Mouse (Mus musculus) liver, embryonic 12.5 days (tissue): ENCODE measurements around the gene Stradb. TPM values are rescaled to one million over a fixed set of nuclear protein-coding genes. Genes with fewer than 3 reads are reported as not detected.
"Not testable (repeated sequence)": the region's sequence is repeated elsewhere in the genome, so short reads cannot be mapped to it uniquely, and the experiment has no call there.

ENCODE experiments used
- ATAC-seq: fragments of 200-750 bp; cut with Nextera tagmentation; 2 replicates; pipeline ENCODE4 v1.8.0; 2017; ENCODE audit warnings: moderate number of reproducible peaks, mild to moderate bottlenecking, moderate library complexity
- H3K27ac ChIP-seq: fragments of 300-500 bp; sonication (generic); 2 replicates; pipeline ENCODE4 v1.5.1; 2016; ENCODE audit warnings: mild to moderate bottlenecking
- H3K27me3 ChIP-seq: fragments of 300-500 bp; sonication (generic); replicated peaks from 2 replicates; pipeline ENCODE4 v1.6.1; 2016; ENCODE audit warnings: mild to moderate bottlenecking, moderate library complexity
- H3K36me3 ChIP-seq: fragments of 300-500 bp; sonication (generic); 2 replicates; pipeline ENCODE4 v1.6.1; 2016; ENCODE audit warnings: mild to moderate bottlenecking, moderate library complexity
- H3K4me1 ChIP-seq: fragments of 300-500 bp; sonication (generic); 2 replicates; pipeline ENCODE4 v1.6.1; 2016
- H3K4me2 ChIP-seq: fragments of 300-500 bp; sonication (generic); 2 replicates; pipeline ENCODE4 v1.6.1; 2016; ENCODE audit warnings: mild to moderate bottlenecking, moderate library complexity
- H3K4me3 ChIP-seq: fragments of 300-500 bp; sonication (generic); 2 replicates; pipeline ENCODE4 v1.5.1; 2016; ENCODE audit warnings: mild to moderate bottlenecking, moderate library complexity
- H3K9ac ChIP-seq: fragments of 300-500 bp; sonication (generic); 2 replicates; pipeline ENCODE4 v1.6.1; 2016; ENCODE audit warnings: mild to moderate bottlenecking, moderate library complexity
- H3K9me3 ChIP-seq: fragments of 300-500 bp; sonication (generic); replicated peaks from 2 replicates; pipeline ENCODE4 v1.6.1; 2016; ENCODE audit warnings: mild to moderate bottlenecking, moderate library complexity
- WGBS: fragments of 180-500 bp; shearing (Covaris S2); methylation state at CpG from one replicate; pipeline ENCODE4 v1.1.7; 2016; ENCODE audit not compliant: insufficient replicate concordance; 5-methylcytosine and 5-hydroxymethylcytosine counted together
- polyA plus RNA-seq: library from polyadenylated mRNA; unstranded; fragments of >200 nt; fragmentation: Nextera tagmentation; extraction: Ambion mirVana; gene quantifications from 2 replicates; pipeline ENCODE4 v1.2.1, GENCODE M21; 2016

Stradb gene
- polyA plus RNA-seq, 1 experiment from 2014 or later = 37.5 TPM

DNA sequence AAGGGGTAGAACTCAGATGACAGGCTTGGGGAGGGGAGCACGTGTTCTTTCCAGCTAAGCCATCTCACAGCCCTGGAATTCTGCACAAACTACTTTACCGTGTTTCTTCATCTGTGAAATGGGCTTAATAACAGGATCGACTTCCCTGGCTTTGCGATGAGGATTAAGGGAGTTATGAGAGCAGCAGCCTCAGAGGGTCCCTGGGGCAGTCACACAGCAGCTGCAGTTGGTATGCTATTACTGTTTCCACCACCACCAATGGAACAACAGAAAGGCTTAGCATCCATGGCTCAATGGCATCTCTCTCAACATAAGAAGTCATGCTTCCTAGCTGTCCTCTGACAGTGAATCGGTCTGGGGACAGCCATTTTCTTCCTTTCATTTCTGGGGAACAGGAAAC is 20.8 kb upstream of the Stradb start:
- Histone ChIP-seq H3K4me3 (no peak overlapping the region), H3K4me2 (peak overlapping the region; percentile 70), H3K27ac (peak overlapping the region; percentile 96), H3K27me3 (no peaks in the 10 kb centered on the region), H3K9ac (peak overlapping the region; percentile 69), H3K36me3 (peaks cover 26% of the 10 kb centered on the region), H3K4me1 (peaks cover 90% of the 10 kb centered on the region), H3K9me3 (no peaks in the 10 kb centered on the region)
- ATAC-seq = no peak
- WGBS = 79% methylated on average over 5 of the region's 5 CpGs

DNA sequence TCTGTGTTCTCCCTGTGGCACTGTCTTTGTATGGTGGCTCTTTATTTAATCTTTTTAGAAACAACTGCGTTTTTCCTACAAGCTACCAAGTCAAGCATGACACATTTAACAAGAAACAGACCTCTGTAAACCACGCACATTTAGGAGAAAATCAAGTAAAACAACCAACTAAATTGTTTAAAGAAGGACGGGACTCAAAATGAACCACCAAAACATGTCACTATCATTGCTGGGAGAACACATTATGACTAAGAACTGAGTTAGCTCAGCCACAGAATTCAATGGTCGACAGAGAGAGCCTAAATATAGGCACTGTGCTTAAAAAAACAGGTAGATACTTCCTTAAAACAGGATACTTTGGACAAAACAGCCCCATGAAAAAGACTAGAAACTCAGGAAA is 20.3 kb upstream of the Stradb start:
- ATAC-seq = no peak
- Histone ChIP-seq H3K27ac (peak overlapping the region; percentile 96), H3K27me3 (no peaks in the 10 kb centered on the region), H3K9me3 (no peaks in the 10 kb centered on the region), H3K4me1 (peaks cover 90% of the 10 kb centered on the region), H3K4me3 (peak overlapping the region; percentile 55; the same call in 1 of the 2 replicates), H3K4me2 (peak overlapping the region; percentile 70), H3K9ac (peak overlapping the region; percentile 69), H3K36me3 (peaks cover 24% of the 10 kb centered on the region)
- 44% methylated on average over 4 of the region's 4 CpGs for WGBS

DNA sequence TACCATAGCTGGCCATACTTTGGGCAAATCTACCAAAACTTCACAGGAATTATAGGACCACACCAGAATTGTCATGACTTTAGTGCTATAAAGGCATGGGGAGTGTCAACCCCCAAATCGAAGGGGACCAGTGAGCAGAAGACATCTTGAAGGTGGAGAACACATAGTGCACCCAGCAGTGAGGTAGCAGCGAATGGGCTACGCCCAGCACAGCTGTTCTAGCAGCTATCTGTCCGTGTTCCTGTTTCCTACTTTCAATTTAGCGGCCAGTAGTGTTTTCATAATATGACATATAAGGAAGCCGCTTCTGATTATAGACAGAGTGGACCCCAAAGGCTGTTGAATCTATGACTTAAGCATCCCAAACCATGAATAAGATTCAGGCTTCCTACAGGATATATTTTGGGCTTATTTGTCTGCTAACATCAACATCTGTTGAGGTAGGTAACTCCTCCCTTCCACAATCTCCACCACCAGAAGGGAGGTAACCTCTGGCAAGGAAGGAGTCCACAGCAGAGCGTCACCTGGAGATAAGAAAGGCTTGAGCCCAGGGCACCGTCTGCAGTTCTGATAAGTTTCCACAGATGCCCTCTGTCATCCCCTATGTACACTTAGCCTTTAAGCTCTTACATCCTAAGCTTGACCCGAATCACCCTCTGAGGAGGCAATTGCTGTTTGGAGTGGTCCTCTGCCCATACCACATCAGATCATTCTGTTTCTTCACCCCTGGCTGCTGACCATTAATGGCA is 19.5 kb upstream of the Stradb start:
- ATAC-seq = peak; percentile 97
- peaks cover 90% of the 10 kb centered on the region for H3K4me1 ChIP-seq
- H3K9me3 ChIP-seq = no peaks in the 10 kb centered on the region
- H3K36me3 ChIP-seq = peaks cover 31% of the 10 kb centered on the region
- peak overlapping the region; percentile 96 for H3K27ac ChIP-seq
- peak overlapping the region; percentile 70 for H3K4me2 ChIP-seq
- WGBS = 13% methylated on average over 9 of the region's 9 CpGs
- no peaks in the 10 kb centered on the region for H3K27me3 ChIP-seq
- H3K4me3 ChIP-seq = peak overlapping the region; percentile 55
- H3K9ac ChIP-seq = peak overlapping the region; percentile 72

DNA sequence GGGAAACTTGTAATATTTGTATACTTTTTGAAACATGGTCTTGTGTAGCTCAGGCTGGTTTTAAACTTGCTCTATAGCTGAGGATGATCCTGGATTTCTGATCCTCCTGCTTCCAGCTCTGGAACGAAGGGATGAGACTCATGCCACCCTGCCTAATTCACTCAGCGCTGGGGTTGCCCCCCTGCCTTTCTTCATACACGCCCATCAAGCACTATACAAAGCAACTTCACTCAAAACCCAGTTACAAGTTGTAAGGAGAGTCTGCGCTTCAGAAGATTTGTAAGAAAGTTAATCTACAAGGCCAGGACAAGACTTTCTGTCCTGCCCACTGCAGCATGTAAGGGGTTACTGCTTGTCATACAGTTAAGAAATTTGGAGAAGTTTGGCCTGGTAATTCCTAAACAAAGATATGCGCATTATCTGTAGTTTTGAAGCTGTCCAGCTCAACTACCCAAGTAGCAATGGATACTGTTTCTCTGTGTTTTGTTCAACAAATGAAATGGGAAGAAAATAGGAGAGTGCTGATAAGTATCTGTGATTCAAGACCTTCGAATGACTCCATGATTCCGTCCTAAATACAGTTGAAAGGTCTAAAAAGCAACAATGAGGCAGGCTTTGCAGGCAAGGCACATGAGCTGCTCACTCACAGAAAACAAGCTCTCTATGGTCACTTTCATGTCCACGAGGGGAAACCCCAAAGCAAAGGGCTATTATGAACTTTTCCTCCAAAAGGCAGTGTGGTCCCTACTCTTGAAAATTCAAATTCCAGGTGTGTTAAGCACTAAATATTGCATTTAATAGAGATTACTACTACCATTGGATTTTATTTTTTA is 18.5 kb upstream of the Stradb start:
- Histone ChIP-seq H3K4me2 (peak overlapping the region; percentile 70), H3K9me3 (no peaks in the 10 kb centered on the region), H3K4me1 (peaks cover 94% of the 10 kb centered on the region), H3K27me3 (no peaks in the 10 kb centered on the region), H3K4me3 (peak overlapping the region; percentile 55), H3K36me3 (peaks cover 34% of the 10 kb centered on the region), H3K27ac (peak overlapping the region; percentile 96), H3K9ac (peak overlapping the region; percentile 72)
- no peak for ATAC-seq
- WGBS = 37% methylated on average over 8 of the region's 8 CpGs

DNA sequence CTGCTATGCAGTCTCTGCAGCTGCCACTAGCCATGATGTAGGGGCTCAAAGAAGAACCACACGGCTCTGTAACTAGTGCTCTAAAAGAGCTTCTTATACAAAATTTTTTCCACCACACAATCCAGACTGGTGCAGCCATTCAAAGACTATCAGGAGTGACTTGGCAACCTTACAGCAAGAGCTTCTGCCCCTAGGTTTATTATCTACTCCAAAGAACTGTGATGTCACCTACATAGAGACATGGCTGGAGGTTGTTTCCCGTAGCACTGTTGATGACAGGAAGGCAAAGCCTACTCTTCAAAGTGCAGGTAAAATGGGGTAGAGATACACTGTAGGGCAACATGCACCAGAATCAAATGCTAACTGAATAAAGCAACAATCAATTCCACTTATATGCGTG is 17.6 kb upstream of the Stradb start:
- Histone ChIP-seq H3K36me3 (peaks cover 32% of the 10 kb centered on the region), H3K9ac (peak overlapping the region; percentile 72), H3K9me3 (no peaks in the 10 kb centered on the region), H3K4me3 (peak overlapping the region; percentile 55), H3K4me2 (peak overlapping the region; percentile 70), H3K27ac (peak overlapping the region; percentile 96), H3K27me3 (no peaks in the 10 kb centered on the region), H3K4me1 (peaks cover 97% of the 10 kb centered on the region)
- WGBS = 37% methylated on average over 3 of the region's 3 CpGs
- ATAC-seq = peak; percentile 57

DNA sequence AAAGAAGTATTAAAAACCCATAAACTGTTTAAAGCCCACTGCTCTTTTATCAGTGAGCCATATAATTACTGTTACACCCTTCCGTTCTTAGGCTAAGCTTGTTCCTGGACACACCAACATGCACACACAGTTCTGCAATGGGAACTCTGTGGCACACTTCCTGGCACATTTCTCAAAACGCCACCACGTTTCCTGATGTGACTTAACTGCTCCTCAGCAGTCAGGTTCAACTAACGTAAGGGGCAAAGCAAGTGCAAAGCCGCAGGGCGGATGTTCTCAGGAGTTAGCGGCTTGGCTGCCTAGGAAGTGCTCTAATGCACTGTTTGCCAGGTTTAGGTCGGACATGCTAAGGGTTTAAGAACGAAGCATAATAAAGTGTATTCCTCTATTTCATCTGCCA is 17.1 kb upstream of the Stradb start:
- peak overlapping the region; percentile 72 for H3K9ac ChIP-seq
- no peaks in the 10 kb centered on the region for H3K27me3 ChIP-seq
- ATAC-seq = no peak
- peak overlapping the region; percentile 41 for H3K4me3 ChIP-seq
- H3K9me3 ChIP-seq = no peaks in the 10 kb centered on the region
- peaks cover 97% of the 10 kb centered on the region for H3K4me1 ChIP-seq
- H3K27ac ChIP-seq = peak overlapping the region; percentile 96
- 21% methylated on average over 9 of the region's 9 CpGs for WGBS
- peaks cover 35% of the 10 kb centered on the region for H3K36me3 ChIP-seq
- H3K4me2 ChIP-seq = peak overlapping the region; percentile 70

DNA sequence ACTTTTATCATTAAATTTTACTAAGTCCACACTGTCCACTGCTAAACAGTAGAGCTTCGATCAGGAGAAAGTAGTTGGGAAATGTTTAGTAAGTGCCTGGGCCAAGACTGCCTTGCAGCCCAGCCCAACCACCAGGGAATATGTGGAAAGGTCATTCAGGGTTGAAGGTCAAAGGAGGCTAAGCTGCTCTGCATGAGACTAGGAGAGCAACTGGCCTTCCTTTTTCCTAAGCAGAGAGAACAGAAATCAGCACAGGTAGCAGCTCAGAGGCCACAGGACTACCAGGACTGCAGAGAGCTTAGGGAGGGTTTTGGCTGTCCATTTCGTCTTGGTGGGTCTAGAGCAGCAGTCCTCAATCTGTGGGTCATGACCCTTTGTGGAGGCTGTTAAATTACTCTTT is 15.4 kb upstream of the Stradb start:
- H3K4me1 ChIP-seq = peaks cover 97% of the 10 kb centered on the region
- no peak overlapping the region for H3K4me3 ChIP-seq
- peaks cover 26% of the 10 kb centered on the region for H3K36me3 ChIP-seq
- H3K9ac ChIP-seq = peak overlapping the region; percentile 51
- H3K9me3 ChIP-seq = no peaks in the 10 kb centered on the region
- peak overlapping the region; percentile 97 for H3K27ac ChIP-seq
- WGBS = 68% methylated on average over 2 of the region's 2 CpGs
- ATAC-seq = no peak
- H3K27me3 ChIP-seq = no peaks in the 10 kb centered on the region
- H3K4me2 ChIP-seq = peak overlapping the region; percentile 24; the same call in 1 of the 2 replicates

DNA sequence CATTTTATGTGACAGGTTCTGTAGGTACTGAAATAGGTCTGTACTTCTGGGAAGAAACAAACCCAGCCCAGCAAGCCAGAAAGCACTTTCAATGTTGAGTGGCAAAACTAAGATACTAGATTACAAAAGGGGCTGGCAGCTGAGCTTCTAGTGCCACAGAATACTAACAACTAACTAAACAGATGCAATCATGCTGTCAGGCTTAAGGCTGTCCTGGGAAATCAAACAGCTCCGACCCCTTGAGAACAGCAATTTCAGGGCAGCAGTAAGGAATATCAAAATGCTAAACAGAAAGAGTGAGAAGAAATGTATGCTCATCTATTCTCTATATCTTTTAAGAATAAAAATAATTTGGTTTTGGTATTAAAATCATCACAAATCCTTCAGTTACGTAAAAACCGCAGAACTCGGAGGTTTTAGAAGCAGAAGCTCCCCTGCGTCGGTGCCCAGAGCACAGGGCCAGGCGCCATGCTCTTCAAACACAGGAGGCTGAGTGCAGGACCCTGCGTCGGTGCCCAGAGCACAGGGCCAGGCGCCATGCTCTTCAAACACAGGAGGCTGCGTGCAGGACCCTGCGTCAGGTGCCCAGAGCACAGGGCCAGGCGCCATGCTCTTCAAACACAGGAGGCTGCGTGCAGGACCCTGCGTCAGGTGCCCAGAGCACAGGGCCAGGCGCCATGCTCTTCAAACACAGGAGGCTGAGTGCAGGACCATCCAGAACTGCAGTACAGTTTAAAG is 14.4 kb upstream of the Stradb start:
- Histone ChIP-seq H3K4me2 (peak overlapping the region; percentile 33; the same call in 1 of the 2 replicates), H3K27ac (peak overlapping the region; percentile 97)
- 84% methylated on average over 16 of the region's 16 CpGs for WGBS

DNA sequence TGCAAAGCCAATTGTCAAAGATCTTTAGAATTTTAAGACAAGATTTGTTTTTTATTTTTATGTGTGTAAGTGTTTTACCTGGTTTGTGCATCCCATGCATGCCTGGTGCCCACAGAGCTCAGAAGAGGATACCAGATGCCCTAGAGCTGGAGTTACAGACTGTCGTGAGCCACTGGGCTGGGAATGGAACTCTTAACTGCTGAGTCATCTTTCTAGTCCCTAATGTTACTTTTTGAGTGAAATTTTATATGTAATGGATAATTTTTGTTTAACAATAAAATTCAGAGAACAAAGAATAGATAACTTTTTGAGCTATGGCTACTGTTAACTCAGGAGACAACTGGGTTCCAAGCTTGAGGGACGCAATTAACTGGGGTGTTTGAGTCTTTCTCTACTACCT is 13.6 kb upstream of the Stradb start:
- H3K36me3 ChIP-seq = peaks cover 33% of the 10 kb centered on the region
- H3K4me1 ChIP-seq = peaks cover 97% of the 10 kb centered on the region
- 53% methylated on average over 2 of the region's 2 CpGs for WGBS
- ATAC-seq = no peak
- H3K27ac ChIP-seq = peak overlapping the region; percentile 97
- no peak overlapping the region for H3K4me3 ChIP-seq
- peak overlapping the region; percentile 44 for H3K4me2 ChIP-seq
- no peaks in the 10 kb centered on the region for H3K27me3 ChIP-seq
- H3K9ac ChIP-seq = peak overlapping the region; percentile 51
- no peaks in the 10 kb centered on the region for H3K9me3 ChIP-seq

More for the DNA sequence above, 14.4 kb upstream of the Stradb start:
- not testable (repeated sequence) for H3K27me3 ChIP-seq, ATAC-seq, H3K9me3 ChIP-seq, H3K4me3 ChIP-seq
- Histone ChIP-seq H3K36me3 (peaks cover 26% of the 10 kb centered on the region), H3K9ac (peak overlapping the region; percentile 51), H3K4me1 (peaks cover 97% of the 10 kb centered on the region)

DNA sequence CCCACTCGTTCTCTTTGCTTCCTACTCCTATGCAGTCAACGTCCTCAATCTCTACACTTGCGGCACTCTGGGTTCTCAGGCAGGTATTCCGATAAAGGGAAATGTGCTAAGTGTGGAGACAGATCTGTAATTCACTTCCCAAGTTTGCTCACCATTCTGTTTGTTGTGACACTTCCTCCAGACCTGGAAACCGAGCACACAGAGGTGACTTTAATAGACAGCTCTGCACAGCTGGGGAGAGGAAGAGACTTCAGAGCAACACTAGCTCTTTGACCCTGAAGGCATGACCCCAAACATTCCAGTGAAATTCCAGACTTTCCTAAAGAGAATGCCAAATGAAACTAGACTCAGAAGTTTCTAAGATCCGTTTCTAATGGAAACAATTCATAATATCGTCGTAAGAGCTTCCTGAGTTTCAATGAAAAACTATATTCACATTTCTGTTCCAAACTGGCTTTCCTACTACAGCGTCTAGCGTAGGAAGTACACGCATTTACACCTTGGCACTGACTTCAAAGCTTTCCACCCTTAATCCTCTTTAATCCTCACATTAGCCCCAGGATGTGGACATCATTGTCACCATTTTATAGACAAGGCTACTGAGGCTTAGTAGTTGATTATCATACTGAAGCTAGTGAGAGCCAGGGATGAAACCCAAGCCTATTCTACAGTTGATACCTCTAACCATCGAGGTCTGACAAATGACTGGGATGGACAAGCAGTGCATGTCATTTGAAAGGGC is 12.0 kb upstream of the Stradb start:
- Histone ChIP-seq H3K27ac (peak overlapping the region; percentile 97), H3K27me3 (no peaks in the 10 kb centered on the region), H3K4me3 (peak overlapping the region; percentile 18), H3K9ac (peak overlapping the region; percentile 72), H3K4me1 (peaks cover 97% of the 10 kb centered on the region), H3K36me3 (peaks cover 42% of the 10 kb centered on the region), H3K4me2 (peak overlapping the region; percentile 59), H3K9me3 (no peaks in the 10 kb centered on the region)
- ATAC-seq = no peak
- WGBS = 64% methylated on average over 12 of the region's 12 CpGs

DNA sequence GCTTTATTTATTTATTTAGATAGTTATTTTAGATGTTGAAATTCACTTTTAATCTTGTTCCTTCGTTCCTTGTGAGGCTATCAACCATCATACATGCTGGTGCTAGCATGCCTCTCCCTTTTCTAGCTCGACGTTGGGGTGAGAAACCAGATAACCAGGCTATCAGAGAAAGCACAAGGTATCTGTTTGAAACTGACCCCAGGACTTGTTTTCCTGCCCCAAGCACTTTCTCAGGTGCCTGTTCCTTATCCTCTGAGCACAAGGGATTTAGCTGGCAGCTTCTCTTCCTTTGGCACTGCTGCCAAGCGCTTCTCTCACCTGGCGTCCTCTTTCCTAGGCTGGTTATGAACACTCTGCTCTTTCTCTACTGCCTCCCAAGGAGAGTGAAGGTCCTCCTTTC is 10.9 kb upstream of the Stradb start:
- Histone ChIP-seq H3K4me2 (peak overlapping the region; percentile 59), H3K27me3 (no peaks in the 10 kb centered on the region), H3K9me3 (no peaks in the 10 kb centered on the region), H3K36me3 (peaks cover 45% of the 10 kb centered on the region), H3K4me3 (peak overlapping the region; percentile 23), H3K9ac (peak overlapping the region; percentile 72), H3K27ac (peak overlapping the region; percentile 97), H3K4me1 (peaks cover 98% of the 10 kb centered on the region)
- peak; percentile 89 for ATAC-seq
- WGBS = 20% methylated on average over 5 of the region's 5 CpGs
